Mouse (Mus musculus): ENCODE data around the gene Gm10053.

DNA sequence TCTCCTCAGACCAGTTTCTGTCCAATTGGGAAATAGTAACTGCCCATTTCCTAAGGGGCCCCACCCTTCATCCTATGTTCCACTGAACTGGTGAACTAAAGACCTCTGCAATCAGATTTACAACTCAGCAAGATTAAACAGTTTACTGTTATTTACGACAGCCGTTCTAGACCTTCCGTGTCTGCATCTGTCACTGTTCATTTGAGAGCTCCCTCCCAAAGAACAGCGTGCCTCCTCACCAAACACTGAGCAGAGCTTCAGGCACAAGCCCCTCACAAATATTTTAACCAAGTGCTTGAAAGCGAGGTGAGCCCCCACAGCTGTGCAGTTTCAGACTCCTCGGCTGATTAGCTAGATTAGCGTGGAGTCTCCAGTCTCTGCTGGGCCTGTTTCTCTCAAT, 27.1 kb upstream of the Gm10053 start:
- TF ChIP-seq CTCF (IDR thresholded peaks at IDR 0.05; ENCODE audit: insufficient read depth, low read depth, low read length) (no peak), POLR2A (IDR thresholded peaks at IDR 0.05; ENCODE audit: insufficient read depth, low read depth, low read length) (no peak)

Measured in olfactory bulb, adult 2 months (tissue).